Mouse (Mus musculus) erythroblast, embryonic 14.5 days (primary cell): Measurements from ENCODE around the gene Cdc42ep5. TPM values are rescaled to one million over a fixed set of nuclear protein-coding genes. Genes with fewer than 3 reads are reported as not detected.

Source experiments
- H3K27me3 ChIP-seq: 2 replicates; pipeline ENCODE4 v1.6.1; 2012; ENCODE audit warnings: inconsistent platforms; ENCODE audit not compliant: control insufficient read depth
- H3K36me3 ChIP-seq: 2 replicates; pipeline ENCODE4 v1.6.1; 2012; ENCODE audit warnings: mild to moderate bottlenecking, inconsistent platforms; ENCODE audit not compliant: control insufficient read depth
- H3K4me1 ChIP-seq: 2 replicates; pipeline ENCODE4 v1.6.1; 2012; ENCODE audit warnings: inconsistent platforms; ENCODE audit not compliant: control insufficient read depth
- H3K4me3 ChIP-seq: replicated peaks from 2 replicates; pipeline ENCODE3; 2012; ENCODE audit warnings: moderate library complexity, mild to moderate bottlenecking, inconsistent platforms
- H3K9me3 ChIP-seq: 2 replicates; pipeline ENCODE4 v1.6.1; 2012; ENCODE audit warnings: low read length, inconsistent platforms, mixed read lengths; ENCODE audit not compliant: control insufficient read depth
- GATA1 ChIP-seq: IDR thresholded peaks from 2 replicates; pipeline ENCODE4 v1.6.1; 2012; ENCODE audit warnings: low read length, inconsistent platforms, mixed read lengths
- TAL1 ChIP-seq: IDR thresholded peaks from 3 replicates; pipeline ENCODE4 v1.6.1; 2012; ENCODE audit warnings: low read length, inconsistent platforms, mixed read lengths
- polyA plus RNA-seq: library from polyadenylated mRNA; stranded (reverse); fragments of >175 nt; gene quantifications from 2 replicates; pipeline ENCODE4 v1.2.3, GENCODE M21; 2012

Cdc42ep5 gene
- polyA plus RNA-seq, 1 experiment: 0.25 TPM

DNA sequence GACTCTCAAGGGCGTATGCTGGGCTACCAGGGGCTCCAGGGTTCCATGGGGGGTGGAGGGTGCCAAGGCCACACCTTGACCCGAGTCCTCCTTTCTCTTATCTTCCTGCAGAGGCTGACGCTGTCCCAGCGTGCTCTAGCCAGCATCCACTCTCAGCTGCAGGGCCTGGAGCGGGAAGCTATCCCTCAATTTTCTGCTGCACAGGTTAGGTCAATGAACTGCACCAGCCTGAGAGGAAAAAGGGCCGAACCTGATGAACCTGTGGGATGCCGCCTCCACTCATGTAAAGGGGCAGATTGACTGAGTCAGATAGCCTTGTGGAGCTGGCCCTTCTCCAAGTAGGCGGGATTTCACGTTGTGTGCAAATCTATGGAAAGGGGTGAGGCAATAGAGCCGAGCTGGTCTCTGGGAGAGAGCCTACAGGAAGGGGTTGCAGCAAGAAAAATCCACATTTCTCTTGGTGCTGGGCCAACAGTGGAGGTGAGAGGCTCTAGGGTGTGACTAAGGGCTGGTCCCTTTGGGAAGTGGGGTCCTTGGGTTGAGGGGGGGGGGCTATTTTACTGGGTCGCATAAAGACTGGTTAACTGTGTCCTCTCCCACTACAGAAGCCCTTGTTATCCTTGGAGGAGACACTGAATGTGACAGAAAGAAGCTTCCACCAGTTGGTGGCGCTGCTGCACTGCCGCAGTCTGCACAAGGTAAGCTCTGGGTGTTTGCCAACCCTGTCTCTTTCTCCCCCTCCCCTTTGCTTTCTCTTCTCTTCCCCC, 33.8 kb downstream of the Cdc42ep5 start:
- H3K36me3 ChIP-seq: peaks cover 9% of the 10 kb centered on the region
- H3K9me3 ChIP-seq: no peaks in the 10 kb centered on the region
- TF ChIP-seq GATA1: no peak
- TF ChIP-seq TAL1: no peak
- peaks cover 18% of the 10 kb centered on the region for H3K4me1 ChIP-seq
- no peak overlapping the region for H3K4me3 ChIP-seq
- H3K27me3 ChIP-seq: no peaks in the 10 kb centered on the region

DNA sequence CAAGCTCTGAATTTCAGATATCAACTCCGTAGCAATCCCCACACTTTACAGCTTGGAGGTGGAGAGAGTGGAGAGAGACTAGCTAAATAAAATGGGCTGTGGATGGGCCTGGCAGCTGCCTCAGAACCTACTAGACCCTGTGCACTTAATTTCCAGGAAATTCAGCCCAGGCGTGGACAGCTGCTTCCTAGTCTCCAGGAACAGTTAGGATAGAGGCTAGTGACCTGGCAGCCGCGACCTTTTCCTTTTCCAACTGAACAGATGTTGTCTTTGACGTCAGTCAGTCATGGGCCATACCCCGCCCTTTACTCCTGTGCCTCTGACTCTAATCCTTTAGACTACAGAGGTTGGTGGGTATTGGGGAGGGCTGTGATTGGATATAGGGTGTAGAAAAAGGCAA, 35.8 kb downstream of the Cdc42ep5 start:
- no peaks in the 10 kb centered on the region for H3K9me3 ChIP-seq
- no peaks in the 10 kb centered on the region for H3K27me3 ChIP-seq
- peaks cover 9% of the 10 kb centered on the region for H3K36me3 ChIP-seq
- TF ChIP-seq GATA1 (no peak), TAL1 (no peak)
- peaks cover 9% of the 10 kb centered on the region for H3K4me1 ChIP-seq
- H3K4me3 ChIP-seq: no peak overlapping the region

DNA sequence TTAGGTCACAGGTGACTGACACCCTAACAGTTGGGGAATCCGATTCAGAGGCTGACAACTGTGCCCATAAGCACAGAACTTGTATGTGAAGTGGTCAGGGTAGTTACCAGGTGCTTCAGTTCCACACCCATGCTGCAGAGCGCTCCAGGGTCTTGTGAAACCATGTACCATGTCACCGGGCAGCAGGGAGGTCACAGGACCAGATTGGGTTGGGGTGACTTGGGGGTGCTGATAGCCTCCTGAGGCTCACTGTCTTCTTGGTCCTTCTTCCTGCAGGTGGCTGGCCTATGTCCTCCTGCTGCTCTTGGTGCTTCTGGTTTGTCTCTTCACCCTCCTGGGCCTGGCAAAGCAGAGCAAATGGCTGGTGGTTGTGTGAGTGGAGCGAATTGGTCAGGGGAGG, 36.8 kb downstream of the Cdc42ep5 start:
- Histone ChIP-seq H3K27me3 (no peaks in the 10 kb centered on the region), H3K9me3 (no peaks in the 10 kb centered on the region), H3K36me3 (peaks cover 2% of the 10 kb centered on the region), H3K4me3 (no peak overlapping the region), H3K4me1 (peaks cover 9% of the 10 kb centered on the region)
- TF ChIP-seq GATA1 (no peak), TAL1 (no peak)

DNA sequence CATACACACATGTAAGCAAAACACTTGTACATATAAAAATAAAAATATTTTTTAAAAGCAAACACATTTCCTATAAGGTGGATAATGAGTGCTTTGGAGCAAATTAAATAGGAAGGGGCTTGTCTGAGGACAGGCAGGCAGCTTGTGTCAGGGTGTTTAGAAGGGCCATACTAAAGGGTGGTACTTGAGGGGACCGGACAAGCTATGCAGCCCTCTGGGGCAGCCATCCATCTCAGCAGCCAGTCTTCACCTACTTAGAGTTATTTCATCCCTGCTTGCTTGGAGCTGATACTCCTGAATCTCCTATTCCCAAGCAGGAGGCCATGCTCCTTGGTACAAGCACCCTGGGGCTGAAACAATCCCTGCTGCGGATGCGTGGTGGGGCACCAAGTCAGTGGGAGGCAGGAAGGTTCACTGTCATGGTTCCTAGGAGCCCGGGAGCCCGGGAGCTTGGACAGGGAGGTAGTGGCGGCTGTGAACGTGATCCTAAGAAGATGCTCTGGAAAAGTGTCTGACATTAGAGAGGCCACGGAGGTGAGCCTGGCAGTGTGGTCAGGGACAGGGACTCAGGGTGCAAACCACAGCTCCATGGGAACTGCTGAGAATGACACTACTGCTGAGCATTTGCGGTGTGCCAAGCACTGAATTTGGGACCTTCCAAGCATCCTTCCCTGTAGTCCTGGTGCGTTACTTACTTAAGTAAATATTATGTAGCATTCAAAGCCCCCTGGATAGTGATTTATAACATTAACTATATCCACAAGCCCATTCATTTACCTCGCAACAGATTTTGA, 37.5 kb downstream of the Cdc42ep5 start:
- Histone ChIP-seq H3K4me3 (no peak overlapping the region), H3K9me3 (no peaks in the 10 kb centered on the region), H3K36me3 (no peaks in the 10 kb centered on the region), H3K4me1 (peaks cover 9% of the 10 kb centered on the region), H3K27me3 (peaks cover 2% of the 10 kb centered on the region; the same call in 1 of the 2 replicates)
- TF ChIP-seq GATA1 (no peak), TAL1 (no peak)

DNA sequence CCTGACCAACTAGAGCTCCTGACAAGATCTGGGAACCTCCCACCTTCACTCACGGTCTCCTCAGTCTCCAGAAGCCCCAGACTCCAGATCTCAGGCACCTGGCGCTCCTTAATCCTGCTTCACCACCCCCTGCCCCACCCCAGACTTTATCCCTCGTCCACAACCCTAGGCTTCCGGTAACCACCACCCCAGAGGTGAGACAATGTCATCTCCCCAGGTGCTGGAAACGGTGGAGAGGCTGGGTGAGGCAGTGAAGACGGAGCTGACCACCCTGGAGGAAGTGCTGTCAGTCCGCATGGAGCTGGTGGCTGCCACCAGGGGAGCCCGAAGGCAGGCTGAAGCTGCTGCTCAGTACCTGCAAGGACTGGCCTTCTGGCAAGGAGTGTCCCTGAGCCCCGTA, 39.4 kb downstream of the Cdc42ep5 start:
- Histone ChIP-seq H3K9me3 (no peaks in the 10 kb centered on the region), H3K27me3 (peaks cover 16% of the 10 kb centered on the region), H3K4me3 (no peak overlapping the region), H3K4me1 (peaks cover 2% of the 10 kb centered on the region; the same call in 1 of the 2 replicates), H3K36me3 (no peaks in the 10 kb centered on the region)
- TF ChIP-seq GATA1 (no peak), TAL1 (no peak)

DNA sequence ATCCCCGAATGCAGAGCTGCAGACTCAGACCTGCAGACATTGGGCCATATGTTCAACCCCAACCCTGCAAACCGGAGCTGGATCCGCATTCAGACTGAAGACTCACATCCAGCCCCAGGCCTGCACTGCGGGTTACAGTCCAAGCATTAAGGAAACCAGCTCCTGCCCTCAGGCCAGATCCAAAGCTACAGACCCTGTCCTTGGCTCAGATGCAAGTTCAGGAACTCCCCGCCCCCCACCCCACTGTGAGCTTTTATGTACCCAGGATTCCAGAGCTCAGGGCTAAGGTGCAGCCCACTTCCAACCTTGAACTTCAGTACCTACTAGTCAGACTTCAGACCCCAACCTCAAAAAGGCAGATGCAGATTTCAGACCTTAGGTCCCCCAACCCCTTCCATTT, 39.8 kb downstream of the Cdc42ep5 start:
- Histone ChIP-seq H3K4me3 (no peak overlapping the region), H3K4me1 (peaks cover 2% of the 10 kb centered on the region; the same call in 1 of the 2 replicates), H3K27me3 (peaks cover 20% of the 10 kb centered on the region), H3K9me3 (no peaks in the 10 kb centered on the region), H3K36me3 (no peaks in the 10 kb centered on the region)
- TF ChIP-seq GATA1 (no peak), TAL1 (no peak)

DNA sequence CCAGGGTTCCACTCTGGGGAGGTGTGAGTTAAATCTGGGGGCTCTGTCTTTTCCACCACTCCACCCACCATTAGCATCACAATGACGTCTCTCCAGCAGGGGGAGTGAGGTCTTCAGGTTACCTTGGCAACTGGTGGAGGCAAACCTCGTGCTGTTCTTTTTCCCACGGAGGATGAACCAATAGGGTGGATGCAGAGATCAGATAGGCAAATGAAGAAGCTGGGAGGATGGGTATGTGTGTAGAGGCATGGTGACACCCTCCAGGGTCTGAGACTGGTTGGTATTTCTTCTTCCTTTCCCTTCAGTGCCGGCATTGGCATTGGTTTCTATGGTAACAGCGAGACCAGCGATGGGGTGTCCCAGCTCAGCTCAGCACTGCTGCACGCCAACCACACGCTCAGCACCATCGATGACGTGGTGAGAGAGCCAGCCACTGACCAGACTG, 40.3 kb downstream of the Cdc42ep5 start:
- Histone ChIP-seq H3K4me3 (no peak overlapping the region), H3K27me3 (peaks cover 25% of the 10 kb centered on the region), H3K4me1 (peaks cover 2% of the 10 kb centered on the region; the same call in 1 of the 2 replicates), H3K9me3 (no peaks in the 10 kb centered on the region), H3K36me3 (no peaks in the 10 kb centered on the region)
- TF ChIP-seq GATA1 (no peak), TAL1 (no peak)

DNA sequence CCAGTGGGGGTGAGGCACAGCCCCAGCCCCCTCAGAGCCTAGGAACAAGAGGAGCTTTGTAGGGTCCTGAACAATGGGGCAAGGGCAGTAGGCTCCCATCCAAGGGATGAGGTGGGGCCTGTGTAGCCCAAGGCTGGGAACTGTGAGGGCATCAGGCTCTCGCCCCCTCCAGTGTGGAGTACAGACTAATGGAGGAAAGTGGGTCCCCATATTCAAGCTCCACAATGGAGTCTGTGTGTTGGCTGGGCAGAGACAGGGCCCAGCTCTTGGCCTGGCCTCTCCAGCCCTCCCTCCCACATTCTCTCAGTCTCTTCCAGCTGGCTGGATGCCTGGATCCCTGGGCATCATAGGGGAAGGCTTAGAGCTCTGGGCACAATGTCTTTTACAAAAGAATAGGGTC, 40.9 kb downstream of the Cdc42ep5 start:
- H3K36me3 ChIP-seq: no peaks in the 10 kb centered on the region
- H3K4me1 ChIP-seq: peaks cover 2% of the 10 kb centered on the region; the same call in 1 of the 2 replicates
- no peak overlapping the region for H3K4me3 ChIP-seq
- no peak for TF ChIP-seq TAL1
- TF ChIP-seq GATA1: no peak
- H3K9me3 ChIP-seq: no peaks in the 10 kb centered on the region
- peaks cover 31% of the 10 kb centered on the region for H3K27me3 ChIP-seq

DNA sequence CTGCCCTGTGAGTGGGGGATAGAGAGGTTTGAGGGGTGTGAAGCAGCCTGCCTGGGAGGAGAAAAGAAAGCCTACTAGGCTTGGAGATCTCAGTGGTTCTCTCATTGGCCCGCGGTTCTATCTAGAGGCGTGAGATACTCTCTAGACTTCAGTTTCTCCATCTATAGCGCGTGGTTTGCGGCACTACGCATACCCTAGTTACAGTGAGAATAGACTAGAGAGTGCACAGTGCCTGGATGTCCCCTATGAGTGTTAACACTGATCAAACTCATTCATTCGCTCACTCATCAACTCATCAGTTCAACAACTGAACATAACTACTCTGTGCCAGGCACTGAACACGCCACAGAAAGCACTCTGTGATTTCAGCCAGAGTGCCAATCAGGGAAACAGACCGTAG, 41.9 kb downstream of the Cdc42ep5 start:
- Histone ChIP-seq H3K4me1 (peaks cover 2% of the 10 kb centered on the region; the same call in 1 of the 2 replicates), H3K27me3 (peaks cover 39% of the 10 kb centered on the region), H3K9me3 (no peaks in the 10 kb centered on the region), H3K4me3 (no peak overlapping the region), H3K36me3 (no peaks in the 10 kb centered on the region)
- TF ChIP-seq TAL1 (no peak), GATA1 (no peak)
